Mouse (Mus musculus) heart, postnatal 0 days (tissue): ENCODE measurements around the gene Fndc4.

Experiments used
- CTCF ChIP-seq: IDR thresholded peaks from 2 replicates; pipeline ENCODE4 v1.5.1; 2016; ENCODE audit warnings: antibody characterized with exemption, control low read depth, low read depth
- EP300 ChIP-seq: IDR thresholded peaks from 2 replicates; pipeline ENCODE4 v1.6.1; 2016; ENCODE audit warnings: antibody characterized with exemption, low read depth

DNA sequence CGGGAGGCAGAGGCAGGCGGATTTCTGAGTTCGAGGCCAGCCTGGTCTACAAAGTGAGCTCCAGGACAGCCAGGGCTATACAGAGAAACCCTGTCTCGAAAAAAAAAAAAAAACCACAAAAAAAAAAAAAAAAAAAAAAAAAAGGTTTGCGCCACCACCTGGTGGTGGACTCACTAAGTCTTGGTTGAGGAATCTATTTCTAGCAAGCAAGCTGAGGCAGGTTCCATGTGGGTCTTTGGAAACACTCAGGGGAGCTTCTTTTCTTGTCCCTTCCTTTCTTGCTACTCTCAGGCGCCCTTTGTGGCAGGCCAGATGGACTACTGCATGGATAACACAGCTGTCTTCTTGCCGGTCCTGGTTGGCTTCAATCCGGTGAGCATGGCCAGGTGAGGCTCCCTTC lies 6.0 kb upstream of the Fndc4 start:
- TF ChIP-seq CTCF (no peak), EP300 (no peak)
